Mouse (Mus musculus): Measurements from ENCODE around the gene Glb1l3. TPM values are rescaled to one million over a fixed set of nuclear protein-coding genes. Genes with fewer than 3 reads are reported as not detected.
"Not testable (repeated sequence)": the region's sequence is repeated elsewhere in the genome, so short reads cannot be mapped to it uniquely, and the experiment has no call there.

Glb1l3 gene
- not detected for total RNA-seq (2018; cell fraction: chromatin; rRNA removed)
- total RNA-seq (2018; cell fraction: cytosol; rRNA removed), result not detected
- total RNA-seq (2018; cell fraction: nucleus; rRNA removed), result not detected
- not detected in 3 replicates for polyA plus RNA-seq (2018)

DNA sequence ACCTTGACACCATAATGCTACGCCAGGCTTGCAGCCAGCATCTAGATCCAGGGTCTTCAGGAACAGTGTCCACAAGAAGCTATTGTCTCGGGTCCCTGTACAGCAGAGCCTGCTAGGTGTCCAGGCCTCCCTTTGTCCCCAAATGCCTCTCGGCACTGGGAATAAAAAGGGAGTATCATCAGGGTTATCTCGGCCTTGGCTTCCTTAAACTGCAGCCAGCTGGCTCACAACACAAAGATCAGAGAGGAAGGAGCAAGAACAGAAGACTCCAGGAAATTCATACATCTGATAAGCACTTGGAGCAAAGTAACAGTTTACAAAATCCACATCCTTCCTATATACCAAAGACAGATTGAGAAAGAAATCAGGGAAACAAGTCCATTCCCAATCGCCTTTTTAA, at the start of gene Glb1l3:
Gene Glb1l3 (minus strand): TSS at position 140 of the 400 bp plus-strand sequence.
- Histone ChIP-seq H3K27ac (no peak within 1 kb of the TSS), H3K4me3 (ENCODE audit: inconsistent target) (no peak within 1 kb of the TSS), H3K79me2 (ENCODE audit: inconsistent target) (no peaks in the 10 kb centered on the region), H3K36me3 (ENCODE audit: inconsistent target) (no peaks in the 10 kb centered on the region)
- 57% methylated on average over 5 of the region's 5 CpGs for WGBS (ENCODE audit: missing documents)

DNA sequence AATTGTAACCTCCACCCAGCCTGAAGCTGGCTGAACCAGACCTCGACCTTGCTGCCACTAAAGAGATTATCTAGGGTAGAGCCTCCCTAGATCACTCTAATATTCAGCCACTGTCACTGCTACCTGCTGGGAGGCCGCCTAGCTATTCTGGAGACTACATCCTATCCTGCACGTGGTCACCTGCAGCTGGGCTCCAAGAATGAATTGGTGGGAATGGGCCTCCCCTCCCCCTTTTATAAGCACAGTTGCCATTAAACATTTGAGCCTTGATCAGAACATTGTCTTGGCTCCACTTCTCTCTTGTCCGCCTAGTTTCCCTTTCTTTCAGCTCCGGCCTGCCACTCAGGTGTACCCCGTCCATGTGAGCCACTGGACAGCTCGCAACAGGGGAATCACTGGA, 9.2 kb upstream of the Glb1l3 start:
- H3K4me3 ChIP-seq (ENCODE audit: inconsistent target); H3K36me3 ChIP-seq (ENCODE audit: inconsistent target); H3K27ac ChIP-seq; H3K79me2 ChIP-seq (ENCODE audit: inconsistent target): not testable (repeated sequence)
- 76% methylated on average over 7 of the region's 7 CpGs for WGBS (ENCODE audit: missing documents)

DNA sequence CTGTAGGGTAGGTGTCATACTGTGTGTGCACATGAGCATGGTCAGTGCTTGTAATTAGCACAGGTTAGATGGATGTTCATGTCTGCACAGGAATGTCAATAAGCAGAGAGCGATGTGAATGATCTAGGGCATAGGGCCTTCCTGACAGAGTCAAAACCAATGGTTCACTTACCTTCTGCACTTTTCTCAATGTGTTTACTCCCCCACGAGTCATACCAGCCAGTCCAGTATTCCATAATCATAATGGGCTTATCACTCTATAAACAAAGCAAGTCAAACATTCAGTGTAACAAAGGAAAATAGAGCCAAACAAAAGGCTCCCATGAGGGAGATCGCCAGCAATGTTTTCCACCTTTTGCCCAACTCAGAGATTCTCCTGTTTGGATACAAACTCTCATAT, 29.6 kb downstream of the Glb1l3 start:
- WGBS (ENCODE audit: missing documents), result 84% methylated on average over 3 of the region's 3 CpGs

DNA sequence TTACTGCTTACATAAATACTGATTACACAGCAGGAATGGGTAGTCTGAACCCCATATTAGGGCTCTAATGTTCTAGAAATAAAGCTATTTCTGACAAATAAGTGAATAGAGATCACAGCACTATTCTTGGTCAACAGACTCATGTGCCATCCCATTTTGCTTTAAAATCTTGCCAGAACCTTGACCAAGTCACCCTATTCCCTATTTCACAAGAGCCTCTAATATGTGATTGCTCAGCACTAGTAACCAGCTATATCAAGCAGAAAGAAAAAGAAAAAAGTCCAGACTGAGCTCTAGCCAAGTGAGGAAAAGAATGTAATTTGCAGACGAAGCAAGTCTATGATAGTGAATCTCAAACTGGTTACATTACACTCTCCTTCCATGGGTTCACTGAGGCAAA, 40.7 kb downstream of the Glb1l3 start:
- no peak overlapping the region for H3K27ac ChIP-seq
- no peaks in the 10 kb centered on the region for H3K36me3 ChIP-seq (ENCODE audit: inconsistent target)
- H3K4me3 ChIP-seq (ENCODE audit: inconsistent target), result no peak overlapping the region
- no peaks in the 10 kb centered on the region for H3K79me2 ChIP-seq (ENCODE audit: inconsistent target)
- WGBS (ENCODE audit: missing documents), result 94% methylated on average over 1 of the region's 1 CpGs

More for the DNA sequence above, 29.6 kb downstream of the Glb1l3 start:
- H3K4me3 ChIP-seq (ENCODE audit: inconsistent target), result no peak overlapping the region
- no peaks in the 10 kb centered on the region for H3K79me2 ChIP-seq (ENCODE audit: inconsistent target)
- H3K27ac ChIP-seq, result no peak overlapping the region
- H3K36me3 ChIP-seq (ENCODE audit: inconsistent target), result no peaks in the 10 kb centered on the region

DNA sequence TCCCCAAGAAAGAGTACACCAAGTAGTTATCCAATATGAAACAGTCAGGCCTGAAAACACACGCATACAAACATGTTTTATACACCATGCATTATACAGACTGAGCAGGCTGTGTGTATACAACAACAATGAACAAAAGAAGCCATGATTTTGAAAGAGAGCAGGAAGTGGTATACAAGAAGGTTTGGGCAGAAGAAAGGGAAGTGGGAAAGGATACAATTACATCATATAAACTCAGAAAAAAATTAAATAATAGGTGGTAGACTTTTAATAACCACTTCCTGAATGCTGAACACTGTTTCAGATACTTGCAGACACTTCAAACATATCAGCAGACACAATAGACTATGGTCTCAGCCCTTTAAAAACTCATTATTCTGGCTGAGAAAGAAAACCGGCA, 52.0 kb downstream of the Glb1l3 start:
- 58% methylated on average over 2 of the region's 2 CpGs for WGBS (ENCODE audit: missing documents)
- Histone ChIP-seq H3K27ac (no peak overlapping the region), H3K4me3 (ENCODE audit: inconsistent target) (no peak overlapping the region), H3K79me2 (ENCODE audit: inconsistent target) (no peaks in the 10 kb centered on the region), H3K36me3 (ENCODE audit: inconsistent target) (no peaks in the 10 kb centered on the region)

DNA sequence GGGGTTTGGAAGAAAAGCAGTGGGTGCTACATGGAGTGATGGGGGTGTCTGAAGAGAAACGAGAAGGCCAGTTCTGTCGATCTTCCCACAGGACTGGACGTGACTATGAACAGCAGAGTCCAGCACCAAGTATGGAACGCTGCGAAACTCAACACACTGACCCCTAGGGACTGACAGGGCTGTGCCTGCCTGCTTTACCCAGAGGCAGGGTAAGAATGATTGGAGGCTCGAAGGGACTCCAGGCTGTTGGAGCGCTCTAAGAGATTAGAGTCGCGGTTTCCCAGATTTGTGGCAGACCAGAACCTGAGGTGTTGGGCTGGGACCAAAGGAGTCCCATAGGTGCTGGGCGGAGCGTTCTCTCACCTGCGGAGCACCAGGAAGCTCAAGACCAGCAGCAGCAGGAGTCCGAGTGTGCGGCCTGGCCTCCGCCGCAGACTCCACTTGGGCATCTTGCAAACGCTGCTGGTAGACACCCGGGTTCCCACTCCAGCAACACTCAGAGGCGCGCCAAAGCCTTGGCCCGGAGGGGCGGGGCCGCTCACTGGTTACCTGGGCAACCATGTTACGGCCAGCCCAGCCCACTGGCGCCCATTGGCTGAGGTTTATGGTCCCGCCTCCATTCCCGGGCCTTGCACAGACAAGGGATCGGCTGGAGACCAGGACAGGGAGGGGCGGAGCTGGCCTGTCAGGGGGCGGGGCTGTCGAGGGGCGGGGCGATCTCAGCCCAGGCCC, 54.6 kb downstream of the Glb1l3 start, which contains the start of gene Glb1l2:
Gene Glb1l2 (minus strand): TSS at position 534 of the 732 bp plus-strand sequence.
- 13% methylated on average over 33 of the region's 33 CpGs for WGBS (ENCODE audit: missing documents)
- H3K4me3 ChIP-seq (ENCODE audit: inconsistent target), result no peak within 1 kb of the TSS

DNA sequence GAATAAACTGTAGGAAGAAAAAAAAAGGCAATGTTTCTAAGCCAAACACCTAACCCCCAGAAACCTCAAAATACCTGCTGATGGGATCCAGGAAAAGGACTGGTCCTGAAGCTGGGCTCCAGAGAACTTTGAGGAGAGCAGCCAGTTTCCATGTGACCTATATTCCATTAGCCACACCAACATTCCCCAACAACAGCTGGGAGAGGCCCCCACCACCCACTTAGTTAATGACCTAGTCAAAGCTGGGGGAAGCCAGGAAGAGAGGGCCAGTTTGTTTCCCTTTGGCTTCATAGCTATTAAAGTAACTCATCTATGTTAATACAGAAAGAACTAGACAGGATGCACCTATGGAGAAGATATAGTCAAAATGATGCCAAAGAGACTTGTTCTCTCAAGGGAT, 56.4 kb downstream of the Glb1l3 start:
- Histone ChIP-seq H3K79me2 (ENCODE audit: inconsistent target) (no peaks in the 10 kb centered on the region), H3K4me3 (ENCODE audit: inconsistent target) (no peak overlapping the region), H3K27ac (no peak overlapping the region)

More for the DNA sequence above, 54.6 kb downstream of the Glb1l3 start, which contains the start of gene Glb1l2:
- Histone ChIP-seq H3K27ac (no peak within 1 kb of the TSS), H3K79me2 (ENCODE audit: inconsistent target) (no peaks in the 10 kb centered on the region), H3K36me3 (ENCODE audit: inconsistent target) (no peaks in the 10 kb centered on the region)

DNA sequence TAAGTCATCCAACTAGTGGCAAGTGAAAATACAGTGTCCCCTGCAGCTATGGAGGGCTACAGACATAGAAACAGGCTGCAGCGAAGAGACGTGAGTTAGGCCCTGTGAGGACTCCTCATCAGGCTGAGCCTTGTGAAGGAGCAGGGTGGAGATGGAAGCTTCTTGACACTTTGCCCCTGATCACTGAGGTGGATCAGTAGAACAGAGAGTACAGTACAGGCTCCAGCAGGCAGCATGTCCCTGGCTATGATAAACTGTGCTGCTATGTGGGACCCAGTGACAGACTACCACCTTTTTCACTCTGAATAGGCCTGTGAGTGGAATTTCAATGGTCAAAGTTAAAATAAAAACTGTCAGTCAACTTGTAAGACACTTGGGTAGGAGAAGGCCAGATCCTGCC, 60.3 kb downstream of the Glb1l3 start:
- H3K4me3 ChIP-seq (ENCODE audit: inconsistent target), result no peak overlapping the region
- H3K27ac ChIP-seq, result no peak overlapping the region
- no peaks in the 10 kb centered on the region for H3K36me3 ChIP-seq (ENCODE audit: inconsistent target)
- WGBS (ENCODE audit: missing documents), result 100% methylated on average over 2 of the region's 2 CpGs
- H3K79me2 ChIP-seq (ENCODE audit: inconsistent target), result no peaks in the 10 kb centered on the region

More for the DNA sequence above, 56.4 kb downstream of the Glb1l3 start:
- no peaks in the 10 kb centered on the region for H3K36me3 ChIP-seq (ENCODE audit: inconsistent target)

DNA sequence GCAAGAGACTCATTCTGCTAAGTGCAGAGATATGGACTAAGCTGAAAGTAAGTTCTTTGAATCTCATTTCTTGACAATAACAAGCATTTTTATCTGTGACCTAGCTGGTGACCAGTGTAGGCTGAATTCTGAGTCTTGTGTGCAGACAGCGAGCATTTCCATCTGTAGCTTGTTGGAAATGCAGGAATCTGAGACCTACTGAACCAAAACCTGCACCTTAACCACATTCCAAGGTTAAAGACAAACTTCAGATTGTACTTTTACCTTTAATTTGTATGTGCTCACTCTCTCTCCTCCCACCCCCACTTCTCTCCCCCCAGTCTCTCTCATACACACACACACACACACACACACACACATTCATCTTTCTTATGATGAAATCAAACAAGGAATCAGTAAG, 62.0 kb downstream of the Glb1l3 start:
- H3K4me3 ChIP-seq (ENCODE audit: inconsistent target), result no peak overlapping the region
- H3K36me3 ChIP-seq (ENCODE audit: inconsistent target), result no peaks in the 10 kb centered on the region
- no peaks in the 10 kb centered on the region for H3K79me2 ChIP-seq (ENCODE audit: inconsistent target)
- 92% methylated on average over 1 of the region's 1 CpGs for WGBS (ENCODE audit: missing documents)
- no peak overlapping the region for H3K27ac ChIP-seq

DNA sequence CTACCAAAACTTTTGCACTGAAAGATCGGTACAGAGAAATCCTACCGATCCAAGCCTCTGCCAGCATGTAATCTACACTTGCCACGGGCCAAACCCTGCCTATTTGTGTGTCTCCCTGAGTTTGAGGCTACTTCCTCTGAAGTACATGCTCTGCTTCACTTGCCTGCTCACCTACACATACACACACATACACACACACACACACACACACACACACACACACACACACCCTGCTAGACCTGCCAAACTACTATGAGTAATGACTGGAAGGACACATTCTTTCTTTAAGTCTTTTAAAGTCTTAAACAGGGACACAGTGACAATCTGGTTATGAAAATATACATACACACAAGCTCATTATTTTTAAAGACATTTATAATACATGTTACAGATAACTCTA, 62.5 kb downstream of the Glb1l3 start:
- no peaks in the 10 kb centered on the region for H3K79me2 ChIP-seq (ENCODE audit: inconsistent target)
- no peak overlapping the region for H3K27ac ChIP-seq
- no peaks in the 10 kb centered on the region for H3K36me3 ChIP-seq (ENCODE audit: inconsistent target)
- 94% methylated on average over 3 of the region's 3 CpGs for WGBS (ENCODE audit: missing documents)
- no peak overlapping the region for H3K4me3 ChIP-seq (ENCODE audit: inconsistent target)

DNA sequence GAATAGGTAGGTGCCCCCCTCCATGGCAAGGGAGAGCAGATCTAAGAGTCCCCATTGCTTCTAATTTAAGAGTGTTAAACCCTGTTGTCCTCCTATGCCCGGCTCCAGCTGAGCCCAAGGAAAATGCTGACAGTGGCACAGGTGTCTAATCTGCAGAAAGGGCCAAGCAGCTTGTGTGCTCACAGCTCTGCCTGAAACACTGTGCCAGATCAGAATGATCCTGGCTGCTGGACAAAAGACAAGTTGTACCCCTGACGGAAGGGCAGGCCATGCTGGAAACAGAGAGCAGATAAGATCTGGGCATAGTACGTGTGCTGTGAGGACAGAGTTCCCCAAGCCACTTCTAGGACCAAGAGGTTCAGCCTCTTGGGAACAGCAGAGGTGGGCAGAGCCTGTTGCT, 67.9 kb downstream of the Glb1l3 start:
- Histone ChIP-seq H3K4me3 (ENCODE audit: inconsistent target) (no peak overlapping the region), H3K36me3 (ENCODE audit: inconsistent target) (no peaks in the 10 kb centered on the region), H3K79me2 (ENCODE audit: inconsistent target) (no peaks in the 10 kb centered on the region), H3K27ac (no peak overlapping the region)
- WGBS (ENCODE audit: missing documents), result 91% methylated on average over 3 of the region's 3 CpGs

DNA sequence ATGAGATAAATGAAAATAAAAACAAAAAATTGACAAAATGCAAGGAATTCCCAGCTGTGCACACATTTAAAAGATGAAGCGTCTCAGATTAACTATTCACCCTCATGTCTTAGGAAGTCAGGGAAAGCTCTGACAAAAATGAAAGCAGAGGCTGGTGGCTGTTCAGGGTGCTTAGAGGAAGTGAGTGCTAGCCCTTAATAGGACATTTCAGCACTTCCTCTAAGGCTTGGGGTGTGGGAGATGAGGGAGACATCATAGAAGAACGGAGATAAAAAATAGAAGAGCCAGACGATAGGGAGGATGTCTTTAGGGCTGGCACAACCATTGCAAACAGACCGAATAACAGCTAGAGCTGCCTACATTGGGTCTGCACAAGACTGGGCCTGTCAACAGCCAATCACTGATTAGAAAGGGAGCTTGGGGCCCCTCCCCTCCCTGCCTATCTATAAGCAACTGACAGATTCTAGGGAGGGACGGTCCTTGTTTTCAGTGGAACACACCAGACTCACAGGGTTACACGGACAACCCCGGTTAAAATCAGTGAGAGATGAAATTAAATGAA, 77.2 kb downstream of the Glb1l3 start:
- 36% methylated on average over 7 of the region's 7 CpGs for WGBS (ENCODE audit: missing documents)
- no peaks in the 10 kb centered on the region for H3K36me3 ChIP-seq (ENCODE audit: inconsistent target)
- H3K27ac ChIP-seq, result no peak overlapping the region
- no peak overlapping the region for H3K4me3 ChIP-seq (ENCODE audit: inconsistent target)
- H3K79me2 ChIP-seq (ENCODE audit: inconsistent target), result no peaks in the 10 kb centered on the region

DNA sequence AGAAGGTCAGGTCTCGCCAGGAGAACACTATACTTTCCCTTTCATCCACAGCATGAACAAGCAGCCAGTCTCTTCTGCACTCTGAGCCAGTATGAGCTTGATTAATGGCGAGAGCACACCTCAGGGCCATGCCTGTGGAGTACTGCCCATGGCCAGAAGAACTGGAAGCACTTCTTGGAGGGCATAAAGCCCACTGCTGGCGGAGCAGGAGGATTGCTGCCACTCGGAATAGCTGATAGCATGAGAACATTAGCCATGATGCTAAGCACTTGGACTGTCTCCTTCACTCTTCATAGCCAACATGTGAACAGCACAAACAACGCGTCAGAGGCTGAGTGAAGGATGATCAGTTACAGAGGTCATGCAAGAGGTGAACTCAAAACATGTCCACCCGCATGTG, 82.3 kb downstream of the Glb1l3 start:
- WGBS (ENCODE audit: missing documents), result 92% methylated on average over 7 of the region's 7 CpGs
- Histone ChIP-seq H3K4me3 (ENCODE audit: inconsistent target) (no peak overlapping the region), H3K27ac (no peak overlapping the region), H3K79me2 (ENCODE audit: inconsistent target) (no peaks in the 10 kb centered on the region), H3K36me3 (ENCODE audit: inconsistent target) (no peaks in the 10 kb centered on the region)

DNA sequence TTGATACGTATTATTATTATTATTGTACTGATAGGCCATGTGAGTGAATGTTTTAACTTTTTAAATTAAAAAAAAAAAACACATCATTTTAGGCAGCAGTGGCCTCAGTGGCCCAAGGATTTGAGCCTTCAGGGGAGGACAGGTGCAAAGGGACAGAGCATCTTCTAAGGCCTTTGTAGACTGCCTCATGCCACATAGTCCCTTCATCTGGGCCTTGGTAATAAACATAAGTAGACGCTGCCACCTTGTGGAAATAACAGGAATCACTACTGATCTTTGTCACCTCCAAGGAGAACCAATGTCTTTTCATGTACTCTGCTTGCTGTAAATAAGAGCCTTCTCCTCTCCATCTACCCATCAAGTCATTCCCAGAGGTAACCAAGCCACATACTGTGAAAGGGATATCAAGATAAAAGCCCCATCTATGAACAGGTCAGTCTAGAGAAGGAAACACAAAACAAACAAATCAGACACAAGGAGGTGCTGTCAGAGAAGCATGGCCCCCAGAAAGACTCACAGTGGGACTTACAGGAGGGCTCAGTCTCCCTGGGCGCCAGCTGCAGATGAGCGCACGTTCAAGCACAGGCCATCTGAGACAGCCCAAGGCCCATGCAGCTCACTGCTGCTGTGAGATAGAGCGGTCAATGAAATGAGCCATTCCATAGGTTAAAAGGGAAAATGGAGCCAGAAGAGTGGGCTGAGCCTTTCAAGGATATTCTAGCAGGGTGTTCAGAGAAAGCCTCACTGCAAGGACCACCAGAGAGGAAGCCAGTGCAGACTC, 84.4 kb downstream of the Glb1l3 start:
- 64% methylated on average over 6 of the region's 6 CpGs for WGBS (ENCODE audit: missing documents)
- Histone ChIP-seq H3K79me2 (ENCODE audit: inconsistent target) (no peaks in the 10 kb centered on the region), H3K27ac (no peak overlapping the region), H3K4me3 (ENCODE audit: inconsistent target) (no peak overlapping the region), H3K36me3 (ENCODE audit: inconsistent target) (no peaks in the 10 kb centered on the region)

DNA sequence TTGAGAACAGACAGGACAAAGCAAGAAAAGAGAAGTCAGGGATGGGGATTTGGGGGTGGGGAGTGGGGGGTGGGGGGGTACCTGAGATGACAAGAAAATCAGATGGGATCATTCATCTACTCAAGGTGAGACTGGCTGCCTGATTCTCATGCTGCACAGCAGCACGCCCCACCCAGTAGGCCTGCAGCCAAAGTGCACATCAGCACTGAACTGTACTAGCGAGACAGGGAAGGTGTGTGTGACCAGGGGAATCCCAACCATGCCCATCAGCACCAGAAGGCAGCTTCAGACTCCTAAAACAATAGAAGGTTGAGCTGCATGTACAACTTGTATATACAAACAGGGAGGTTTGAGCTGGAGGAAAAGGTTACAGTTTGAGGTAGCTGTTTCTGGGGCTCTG, 85.0 kb downstream of the Glb1l3 start:
- Histone ChIP-seq H3K27ac (no peak overlapping the region), H3K36me3 (ENCODE audit: inconsistent target) (no peaks in the 10 kb centered on the region), H3K79me2 (ENCODE audit: inconsistent target) (no peaks in the 10 kb centered on the region), H3K4me3 (ENCODE audit: inconsistent target) (no peak overlapping the region)
- 76% methylated on average over 2 of the region's 2 CpGs for WGBS (ENCODE audit: missing documents)
